Mouse (Mus musculus) stomach, postnatal 0 days (tissue): ENCODE results near the gene Afap1l2. TPM values are rescaled to one million over a fixed set of nuclear protein-coding genes. Genes with fewer than 3 reads are reported as not detected.
A peak's percentile ranks its signal among the peaks of the same experiment; 100 is the strongest.

Experiments
- ATAC-seq: fragments of 200-750 bp; cut with Nextera tagmentation; 2 replicates; pipeline ENCODE4 v1.8.0; 2017; ENCODE audit not compliant: low FRiP score, low TSS enrichment
- DNase-seq: peaks from one replicate; pipeline ENCODE4 v3.0.0-alpha.2; 2016; ENCODE audit warnings: low spot score
- H3K27ac ChIP-seq: fragments of 300-500 bp; sonication (generic); replicated peaks from 2 replicates; pipeline ENCODE4 v1.5.1; 2014; ENCODE audit warnings: mild to moderate bottlenecking, control low read depth
- H3K27me3 ChIP-seq: fragments of 300-500 bp; sonication (generic); 2 replicates; pipeline ENCODE4 v1.6.1; 2014; ENCODE audit warnings: low read length; ENCODE audit not compliant: control insufficient read depth, insufficient read depth
- H3K36me3 ChIP-seq: fragments of 300-500 bp; sonication (generic); 2 replicates; pipeline ENCODE4 v1.6.1; 2014; ENCODE audit warnings: low read length, mixed read lengths; ENCODE audit not compliant: control insufficient read depth, insufficient read depth
- H3K4me1 ChIP-seq: fragments of 300-500 bp; sonication (generic); replicated peaks from 2 replicates; pipeline ENCODE4 v1.6.1; 2014; ENCODE audit warnings: antibody characterized with exemption; ENCODE audit not compliant: control insufficient read depth, insufficient read depth
- H3K4me2 ChIP-seq: fragments of 300-500 bp; sonication (generic); replicated peaks from 2 replicates; pipeline ENCODE4 v1.6.1; 2014; ENCODE audit warnings: low read depth, mild to moderate bottlenecking, control low read depth, moderate library complexity
- H3K4me3 ChIP-seq: fragments of 300-500 bp; sonication (generic); 2 replicates; pipeline ENCODE4 v1.5.1; 2014; ENCODE audit warnings: low read depth, low read length, control low read depth
- H3K9ac ChIP-seq: fragments of 300-500 bp; sonication (generic); 2 replicates; pipeline ENCODE4 v1.6.1; 2014; ENCODE audit warnings: mild to moderate bottlenecking, low read length, control low read depth, mixed read lengths
- H3K9me3 ChIP-seq: fragments of 300-500 bp; sonication (generic); 2 replicates; pipeline ENCODE4 v1.6.1; 2016; ENCODE audit warnings: low read length; ENCODE audit not compliant: control insufficient read depth
- CTCF ChIP-seq: IDR thresholded peaks from 2 replicates; pipeline ENCODE4 v1.5.1; 2016; ENCODE audit warnings: antibody characterized with exemption, low read depth, mild to moderate bottlenecking, moderate library complexity
- EP300 ChIP-seq: optimal IDR thresholded peaks from 2 replicates; pipeline ENCODE3; 2016; ENCODE audit warnings: antibody characterized with exemption
- WGBS: fragments of 180-500 bp; shearing (Covaris S2); extraction: QIAGEN DNeasy Blood & Tissue Kit; methylation state at CpG from one replicate; pipeline ENCODE4 v1.1.7; 2014; 5-methylcytosine and 5-hydroxymethylcytosine counted together
- polyA plus RNA-seq: library from polyadenylated mRNA; unstranded; fragments of >200 nt; fragmentation: Nextera tagmentation; extraction: Ambion mirVana; gene quantifications from 2 replicates; pipeline ENCODE4 v1.2.1, GENCODE M21; 2015

Afap1l2 gene
- polyA plus RNA-seq, 1 experiment from 2014 or later: 9.0 TPM

- Histone ChIP-seq H3K4me1 (peaks cover 3% of the 10 kb centered on the region; the same call in 1 of the 2 replicates), H3K4me3 (no peak overlapping the region), H3K4me2 (no peak overlapping the region), H3K36me3 (no peaks in the 10 kb centered on the region), H3K27me3 (no peaks in the 10 kb centered on the region), H3K27ac (no peak overlapping the region), H3K9ac (no peak overlapping the region), H3K9me3 (no peaks in the 10 kb centered on the region)
- no peak for TF ChIP-seq CTCF
- TF ChIP-seq EP300: no peak
- WGBS: 63% methylated on average over 6 of the region's 6 CpGs
- ATAC-seq: no peak
- no peak for DNase-seq
These were observed 5.2 kb upstream of the Afap1l2 start for GRCm38 (mm10) chr19:57013271-57013677.

- no peak overlapping the region for H3K4me3 ChIP-seq
These were observed 4.0 kb upstream of the Afap1l2 start for GRCm38 (mm10) chr19:57012068-57012467.

GRCm38 (mm10) chr19:57010064-57010463 is 2.0 kb upstream of the Afap1l2 start:
- no peak overlapping the region for H3K4me2 ChIP-seq
- no peaks in the 10 kb centered on the region for H3K4me1 ChIP-seq
- 0 out of 2 replicates have a peak, but pooled peaks cover 2% of the 10 kb centered on the region for H3K27me3 ChIP-seq
- no peaks in the 10 kb centered on the region for H3K36me3 ChIP-seq
- no peak overlapping the region for H3K4me3 ChIP-seq
- no peak overlapping the region for H3K27ac ChIP-seq
- DNase-seq (no peak), ATAC-seq (no peak)
- no peak overlapping the region for H3K9ac ChIP-seq
- TF ChIP-seq EP300 (no peak), CTCF (no peak)
- no peaks in the 10 kb centered on the region for H3K9me3 ChIP-seq
- 33% methylated on average over 4 of the region's 4 CpGs for WGBS

More at GRCm38 (mm10) chr19:57012068-57012467, 4.0 kb upstream of the Afap1l2 start:
- H3K27me3 ChIP-seq: 0 out of 2 replicates have a peak, but pooled peaks cover 2% of the 10 kb centered on the region
- H3K27ac ChIP-seq: no peak overlapping the region
- TF ChIP-seq CTCF: no peak
- no peak for TF ChIP-seq EP300
- peaks cover 3% of the 10 kb centered on the region; the same call in 1 of the 2 replicates for H3K4me1 ChIP-seq
- DNase-seq: peak; percentile 38
- no peak overlapping the region for H3K9ac ChIP-seq
- H3K4me2 ChIP-seq: no peak overlapping the region
- H3K36me3 ChIP-seq: no peaks in the 10 kb centered on the region
- WGBS: 57% methylated on average over 3 of the region's 3 CpGs
- 0 out of 2 replicates have a peak, but pooled peaks have one; percentile 34 for ATAC-seq
- H3K9me3 ChIP-seq: no peaks in the 10 kb centered on the region

GRCm38 (mm10) chr19:57009653-57010052 is 1.6 kb upstream of the Afap1l2 start:
- WGBS: 82% methylated on average over 4 of the region's 4 CpGs
- Histone ChIP-seq H3K4me3 (no peak overlapping the region), H3K27ac (no peak overlapping the region), H3K4me1 (no peaks in the 10 kb centered on the region), H3K27me3 (0 out of 2 replicates have a peak, but pooled peaks cover 2% of the 10 kb centered on the region), H3K4me2 (no peak overlapping the region), H3K9me3 (no peaks in the 10 kb centered on the region), H3K36me3 (no peaks in the 10 kb centered on the region), H3K9ac (no peak overlapping the region)
- DNase-seq: no peak
- no peak for ATAC-seq
- TF ChIP-seq CTCF: no peak
- TF ChIP-seq EP300: no peak

GRCm38 (mm10) chr19:57007291-57007690 is 737 bp downstream of the Afap1l2 start:
- H3K9ac ChIP-seq: peak overlapping the region; percentile 76
- peak overlapping the region; percentile 60 for H3K4me3 ChIP-seq
- no peaks in the 10 kb centered on the region for H3K36me3 ChIP-seq
- TF ChIP-seq EP300: no peak
- TF ChIP-seq CTCF: peak; percentile 43
- no peaks in the 10 kb centered on the region for H3K9me3 ChIP-seq
- H3K4me1 ChIP-seq: no peaks in the 10 kb centered on the region
- H3K27ac ChIP-seq: peak overlapping the region; percentile 40; the same call in 1 of the 2 replicates
- ATAC-seq (no peak), DNase-seq (peak; percentile 42)
- H3K4me2 ChIP-seq: peak overlapping the region; percentile 90
- 53% methylated on average over 16 of the region's 16 CpGs for WGBS
- 0 out of 2 replicates have a peak, but pooled peaks cover 2% of the 10 kb centered on the region for H3K27me3 ChIP-seq

- Histone ChIP-seq H3K9ac (peak overlapping the region; percentile 76), H3K4me1 (no peaks in the 10 kb centered on the region)
- 47% methylated on average over 13 of the region's 13 CpGs for WGBS
These were observed 1.2 kb downstream of the Afap1l2 start for GRCm38 (mm10) chr19:57006841-57007240.

More at GRCm38 (mm10) chr19:57006841-57007240, 1.2 kb downstream of the Afap1l2 start:
- no peak for ATAC-seq
- TF ChIP-seq EP300 (no peak), CTCF (no peak)
- H3K4me3 ChIP-seq: peak overlapping the region; percentile 60
- 0 out of 2 replicates have a peak, but pooled peaks cover 2% of the 10 kb centered on the region for H3K27me3 ChIP-seq
- peak overlapping the region; percentile 40; the same call in 1 of the 2 replicates for H3K27ac ChIP-seq
- H3K36me3 ChIP-seq: no peaks in the 10 kb centered on the region
- no peaks in the 10 kb centered on the region for H3K9me3 ChIP-seq
- no peak for DNase-seq
- H3K4me2 ChIP-seq: peak overlapping the region; percentile 90
